Mouse (Mus musculus): ENCODE data around the gene Noxo1.

Gene Noxo1

GRCm38 (mm10) chr17:24739926-24740325 is 43.9 kb downstream of the Noxo1 start:
- no peak for DNase-seq (ENCODE audit: low spot score in 2 of 2)

- DNase-seq (ENCODE audit: low spot score in 2 of 2) = no peak
Measured at GRCm38 (mm10) chr17:24742307-24742706, 46.3 kb downstream of the Noxo1 start.

- DNase-seq (ENCODE audit: low spot score in 2 of 2) = no peak
Measured at GRCm38 (mm10) chr17:24743896-24744295, 47.9 kb downstream of the Noxo1 start.

- no peak for DNase-seq (ENCODE audit: low spot score in 2 of 2)
Measured at GRCm38 (mm10) chr17:24744381-24744780, 48.3 kb downstream of the Noxo1 start.

- DNase-seq (ENCODE audit: low spot score in 2 of 2) = peak; percentile 59 to 85
Measured at GRCm38 (mm10) chr17:24745526-24746497, 49.8 kb downstream of the Noxo1 start.

- no peak for DNase-seq (ENCODE audit: low spot score in 2 of 2)
Measured at GRCm38 (mm10) chr17:24746986-24747385, 51.0 kb downstream of the Noxo1 start.

All from frontal cortex, postnatal 14 days (tissue).